Mouse (Mus musculus): Measurements from ENCODE around the gene Zc3h14. TPM values are rescaled to one million over a fixed set of nuclear protein-coding genes. Genes with fewer than 3 reads are reported as not detected.

Zc3h14 gene
- polyA plus RNA-seq (2015; fragmentation: Nextera tagmentation; extraction: Ambion mirVana) = 87.2 and 95.9 TPM in 2 replicates

DNA sequence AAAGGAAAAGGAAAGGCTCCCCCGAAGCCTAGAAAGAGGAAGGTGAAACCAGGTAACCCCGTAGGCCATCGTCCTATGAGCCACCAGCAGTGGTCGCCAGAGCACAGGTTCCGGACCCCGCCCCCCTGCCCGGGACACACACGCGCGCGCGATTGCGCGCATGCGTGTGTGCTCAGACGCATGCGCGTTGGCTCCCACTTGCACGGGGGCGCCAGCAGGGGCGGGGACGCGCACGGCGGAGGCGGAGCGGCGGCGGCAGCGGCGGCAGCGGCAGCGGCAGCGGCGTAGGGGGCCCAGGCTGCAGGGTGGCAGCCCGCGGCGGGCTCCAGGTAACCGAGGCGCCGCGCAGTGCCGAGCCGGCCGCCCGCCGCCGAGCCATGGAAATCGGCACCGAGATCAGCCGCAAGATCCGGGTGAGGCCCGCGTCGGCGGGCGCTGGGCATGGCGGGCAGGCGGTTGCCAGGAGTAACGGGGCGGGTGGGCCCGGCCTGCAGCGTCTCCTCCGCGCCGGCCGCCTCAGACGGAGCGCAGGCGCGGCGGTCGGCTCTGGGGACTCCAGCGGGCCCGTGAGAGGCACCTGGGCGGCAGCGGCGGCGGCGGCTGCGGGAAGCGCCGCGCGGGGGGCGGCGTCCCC lies at the start of gene Zc3h14:
Gene Zc3h14, plus strand, starts transcription at position 219 of the 634 bp plus-strand sequence.
- peak within 1 kb of the TSS; percentile 96 for H3K9ac ChIP-seq (ENCODE audit: low read length)
- under 1% methylated on average over 78 of the region's 87 CpGs for WGBS
- peak; percentile 89 for ATAC-seq (replicated peaks; ENCODE audit: extremely low read depth, insufficient read depth, low FRiP score)
- no peaks in the 10 kb centered on the region for H3K27me3 ChIP-seq (ENCODE audit: control insufficient read depth, insufficient read depth, low read length)
- H3K9me3 ChIP-seq (replicated peaks; ENCODE audit: control insufficient read depth, low read length) = no peaks in the 10 kb centered on the region
- H3K4me1 ChIP-seq (ENCODE audit: control insufficient read depth, insufficient read depth, low read length) = peaks cover 23% of the 10 kb centered on the region
- peak within 1 kb of the TSS; percentile 94 for H3K4me3 ChIP-seq (ENCODE audit: low read length)
- peak within 1 kb of the TSS; percentile 93 for H3K27ac ChIP-seq (ENCODE audit: low read length)
- H3K36me3 ChIP-seq (ENCODE audit: control insufficient read depth, insufficient read depth) = no peaks in the 10 kb centered on the region
- H3K4me2 ChIP-seq (ENCODE audit: low read depth, low read length) = peak within 1 kb of the TSS; percentile 86

DNA sequence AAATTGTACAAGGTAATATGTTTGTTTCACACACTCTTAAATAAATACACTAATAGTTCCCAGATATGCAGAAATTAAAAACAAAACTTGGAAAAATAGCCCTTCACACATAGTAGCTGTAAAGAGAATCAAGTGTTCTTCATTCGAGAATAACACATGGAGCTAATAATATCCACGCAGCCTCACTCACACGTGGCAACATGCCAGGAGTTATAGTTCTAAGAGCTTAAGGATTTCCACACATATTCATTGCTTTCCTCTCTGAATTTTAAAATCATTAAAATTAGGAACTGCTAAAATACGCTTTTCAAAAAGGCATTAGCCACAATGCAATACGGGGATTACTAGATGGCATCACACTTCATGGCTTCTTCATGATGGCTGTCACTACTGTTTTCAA lies 49.6 kb upstream of the Zc3h14 start:
- Histone ChIP-seq H3K4me3 (ENCODE audit: low read length) (no peak overlapping the region), H3K9ac (ENCODE audit: low read length) (no peak overlapping the region), H3K27ac (ENCODE audit: low read length) (no peak overlapping the region), H3K4me1 (ENCODE audit: control insufficient read depth, insufficient read depth, low read length) (peaks cover 6% of the 10 kb centered on the region), H3K27me3 (ENCODE audit: control insufficient read depth, insufficient read depth, low read length) (no peaks in the 10 kb centered on the region), H3K9me3 (replicated peaks; ENCODE audit: control insufficient read depth, low read length) (no peaks in the 10 kb centered on the region), H3K4me2 (ENCODE audit: low read depth, low read length) (no peak overlapping the region), H3K36me3 (ENCODE audit: control insufficient read depth, insufficient read depth) (peaks cover 11% of the 10 kb centered on the region)
- WGBS = 53% methylated on average over 5 of the region's 5 CpGs
- ATAC-seq (replicated peaks; ENCODE audit: extremely low read depth, insufficient read depth, low FRiP score) = no peak

DNA sequence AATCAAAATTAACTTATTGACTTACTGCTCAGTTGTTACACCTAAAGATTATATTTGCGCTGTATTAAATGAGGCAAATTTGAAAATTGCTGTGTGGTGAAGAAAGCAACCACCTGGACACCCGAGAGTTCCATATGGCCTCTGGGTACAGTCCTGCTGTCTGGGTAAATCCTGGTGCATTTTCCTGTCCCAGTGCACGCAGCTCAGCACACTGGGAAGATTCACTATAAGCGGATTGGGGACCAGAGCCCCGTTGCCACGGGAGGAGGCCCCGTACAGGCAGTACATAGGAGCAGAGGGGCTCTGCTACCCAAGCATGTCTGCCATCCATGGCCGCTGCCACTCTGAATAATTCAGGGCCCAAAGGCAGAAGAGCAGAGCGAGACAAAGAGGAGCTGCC lies 45.2 kb upstream of the Zc3h14 start:
- Histone ChIP-seq H3K4me1 (ENCODE audit: control insufficient read depth, insufficient read depth, low read length) (peaks cover 6% of the 10 kb centered on the region), H3K9ac (ENCODE audit: low read length) (no peak overlapping the region), H3K27me3 (ENCODE audit: control insufficient read depth, insufficient read depth, low read length) (no peaks in the 10 kb centered on the region), H3K36me3 (ENCODE audit: control insufficient read depth, insufficient read depth) (peaks cover 16% of the 10 kb centered on the region), H3K9me3 (replicated peaks; ENCODE audit: control insufficient read depth, low read length) (no peaks in the 10 kb centered on the region), H3K4me3 (ENCODE audit: low read length) (no peak overlapping the region), H3K4me2 (ENCODE audit: low read depth, low read length) (no peak overlapping the region), H3K27ac (ENCODE audit: low read length) (no peak overlapping the region)
- no peak for ATAC-seq (replicated peaks; ENCODE audit: extremely low read depth, insufficient read depth, low FRiP score)
- WGBS = 93% methylated on average over 9 of the region's 9 CpGs

DNA sequence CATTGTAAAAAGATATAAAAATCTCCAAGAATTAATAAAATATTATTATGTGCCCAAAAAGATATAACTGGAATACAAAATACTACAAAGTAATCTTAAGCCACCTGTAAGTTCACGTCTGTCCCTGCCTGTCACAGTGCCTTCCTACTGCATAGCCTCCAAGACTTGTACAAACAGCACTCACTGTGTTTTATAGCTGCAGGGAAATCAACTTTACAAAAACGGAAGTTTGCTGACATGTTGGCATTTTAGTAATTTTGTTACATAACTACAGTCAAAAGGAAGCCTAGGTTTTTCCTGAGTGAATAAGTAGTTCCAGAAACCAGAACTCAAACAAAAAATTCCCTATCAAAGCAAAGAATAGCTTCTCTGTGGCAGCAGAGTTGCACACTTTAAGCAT lies 43.2 kb upstream of the Zc3h14 start:
- H3K36me3 ChIP-seq (ENCODE audit: control insufficient read depth, insufficient read depth) = peaks cover 16% of the 10 kb centered on the region
- H3K4me1 ChIP-seq (ENCODE audit: control insufficient read depth, insufficient read depth, low read length) = no peaks in the 10 kb centered on the region
- H3K9ac ChIP-seq (ENCODE audit: low read length) = no peak overlapping the region
- no peaks in the 10 kb centered on the region for H3K27me3 ChIP-seq (ENCODE audit: control insufficient read depth, insufficient read depth, low read length)
- H3K4me2 ChIP-seq (ENCODE audit: low read depth, low read length) = no peak overlapping the region
- no peak for ATAC-seq (replicated peaks; ENCODE audit: extremely low read depth, insufficient read depth, low FRiP score)
- no peaks in the 10 kb centered on the region for H3K9me3 ChIP-seq (replicated peaks; ENCODE audit: control insufficient read depth, low read length)
- WGBS = 75% methylated on average over 2 of the region's 2 CpGs
- H3K4me3 ChIP-seq (ENCODE audit: low read length) = no peak overlapping the region
- no peak overlapping the region for H3K27ac ChIP-seq (ENCODE audit: low read length)

DNA sequence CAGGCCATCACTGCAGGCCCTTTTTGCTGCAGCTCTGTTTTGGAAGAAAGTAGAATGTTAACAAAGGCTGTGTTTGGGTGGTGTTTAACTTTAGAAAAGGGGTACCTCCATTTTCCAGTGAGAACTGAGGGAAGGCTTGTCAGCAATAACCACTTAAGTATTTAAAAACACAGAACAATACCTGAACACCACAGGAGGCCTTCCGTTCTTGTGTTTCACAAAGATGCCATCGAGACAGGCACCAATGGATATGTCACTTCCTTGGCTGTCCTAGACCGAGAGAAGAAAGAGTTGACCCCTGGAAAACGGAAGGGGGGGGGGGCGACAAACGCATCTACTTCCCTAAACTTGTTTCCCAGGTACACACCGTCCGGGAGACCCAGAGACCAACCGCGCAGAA lies 42.8 kb upstream of the Zc3h14 start:
- Histone ChIP-seq H3K9ac (ENCODE audit: low read length) (no peak overlapping the region), H3K27me3 (ENCODE audit: control insufficient read depth, insufficient read depth, low read length) (no peaks in the 10 kb centered on the region), H3K4me2 (ENCODE audit: low read depth, low read length) (no peak overlapping the region), H3K27ac (ENCODE audit: low read length) (no peak overlapping the region), H3K4me3 (ENCODE audit: low read length) (no peak overlapping the region), H3K9me3 (replicated peaks; ENCODE audit: control insufficient read depth, low read length) (no peaks in the 10 kb centered on the region), H3K36me3 (ENCODE audit: control insufficient read depth, insufficient read depth) (peaks cover 14% of the 10 kb centered on the region), H3K4me1 (ENCODE audit: control insufficient read depth, insufficient read depth, low read length) (no peaks in the 10 kb centered on the region)
- WGBS = 91% methylated on average over 10 of the region's 10 CpGs
- ATAC-seq (replicated peaks; ENCODE audit: extremely low read depth, insufficient read depth, low FRiP score) = no peak

DNA sequence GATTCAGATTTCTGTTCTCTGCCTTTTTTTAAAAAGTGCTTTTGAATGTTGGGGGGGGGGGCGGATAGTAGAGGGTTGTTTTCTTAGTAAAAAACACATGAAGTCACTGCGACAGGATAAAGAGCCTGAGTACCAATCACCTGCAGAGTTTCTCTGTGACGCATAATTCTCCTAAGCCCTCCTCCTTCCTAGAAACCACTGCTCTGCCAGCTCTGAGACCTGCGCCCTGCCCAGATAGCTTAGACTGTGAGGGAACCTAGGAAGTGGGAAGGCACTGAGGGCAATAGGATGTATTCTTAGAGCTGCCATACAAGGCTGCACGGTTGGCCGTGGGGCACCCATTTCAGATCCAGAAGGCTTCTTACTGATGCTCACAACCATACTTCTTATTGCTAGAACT lies 33.9 kb upstream of the Zc3h14 start:
- no peak overlapping the region for H3K9ac ChIP-seq (ENCODE audit: low read length)
- ATAC-seq (replicated peaks; ENCODE audit: extremely low read depth, insufficient read depth, low FRiP score) = no peak
- 68% methylated on average over 6 of the region's 6 CpGs for WGBS
- H3K4me2 ChIP-seq (ENCODE audit: low read depth, low read length) = no peak overlapping the region
- peaks cover 29% of the 10 kb centered on the region for H3K4me1 ChIP-seq (ENCODE audit: control insufficient read depth, insufficient read depth, low read length)
- H3K9me3 ChIP-seq (replicated peaks; ENCODE audit: control insufficient read depth, low read length) = no peaks in the 10 kb centered on the region
- peaks cover 7% of the 10 kb centered on the region; the same call in 1 of the 2 replicates for H3K36me3 ChIP-seq (ENCODE audit: control insufficient read depth, insufficient read depth)
- H3K4me3 ChIP-seq (ENCODE audit: low read length) = no peak overlapping the region
- H3K27me3 ChIP-seq (ENCODE audit: control insufficient read depth, insufficient read depth, low read length) = no peaks in the 10 kb centered on the region
- no peak overlapping the region for H3K27ac ChIP-seq (ENCODE audit: low read length)

DNA sequence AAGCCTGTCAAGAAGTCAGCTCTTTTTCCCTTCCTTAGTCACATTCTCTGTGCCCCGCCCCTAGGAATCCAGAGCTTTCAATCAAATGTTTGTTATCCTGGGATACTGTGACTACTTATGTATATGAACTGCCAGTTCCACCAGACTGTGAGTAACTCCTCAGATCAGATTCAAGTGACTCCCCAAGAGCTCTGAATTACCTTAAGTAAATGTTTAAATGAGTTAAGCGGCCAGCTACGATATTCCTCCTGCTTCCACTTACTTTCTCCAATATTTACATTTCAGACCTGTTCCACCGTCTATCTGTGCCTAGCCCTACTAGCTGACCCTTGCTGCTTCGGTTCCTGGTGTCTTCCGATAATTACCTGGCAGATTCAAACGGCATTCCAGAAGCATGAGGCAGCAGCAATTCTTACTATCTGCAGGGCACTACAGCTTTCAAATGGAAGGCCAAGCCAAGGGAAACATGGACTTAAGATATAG lies 33.1 kb upstream of the Zc3h14 start:
- H3K9ac ChIP-seq (ENCODE audit: low read length) = no peak overlapping the region
- ATAC-seq (replicated peaks; ENCODE audit: extremely low read depth, insufficient read depth, low FRiP score) = no peak
- H3K9me3 ChIP-seq (replicated peaks; ENCODE audit: control insufficient read depth, low read length) = no peaks in the 10 kb centered on the region

DNA sequence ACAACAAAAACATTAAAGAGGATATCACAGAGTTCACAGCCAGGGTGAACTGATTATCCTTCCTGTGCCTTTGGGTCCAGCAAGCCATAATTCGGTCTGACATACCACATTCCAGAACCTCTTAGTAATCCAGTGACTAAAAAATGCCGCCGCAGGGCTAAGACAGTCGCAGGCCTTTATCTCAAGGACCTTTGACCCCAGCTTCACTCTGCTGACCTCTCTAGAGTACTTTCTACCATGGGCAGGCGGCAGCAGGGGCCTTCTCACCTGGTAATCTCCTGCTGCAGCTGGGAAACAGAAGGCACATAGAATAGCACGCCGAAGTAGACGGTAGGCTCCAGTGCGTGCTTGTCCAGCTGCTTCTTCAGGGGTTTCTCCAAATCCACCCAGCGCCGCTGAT lies 32.0 kb upstream of the Zc3h14 start:
- H3K9ac ChIP-seq (ENCODE audit: low read length) = no peak overlapping the region
- no peaks in the 10 kb centered on the region for H3K27me3 ChIP-seq (ENCODE audit: control insufficient read depth, insufficient read depth, low read length)
- H3K27ac ChIP-seq (ENCODE audit: low read length) = no peak overlapping the region
- ATAC-seq (replicated peaks; ENCODE audit: extremely low read depth, insufficient read depth, low FRiP score) = 0 out of 2 replicates have a peak, but pooled peaks have one; percentile 5
- no peaks in the 10 kb centered on the region for H3K9me3 ChIP-seq (replicated peaks; ENCODE audit: control insufficient read depth, low read length)
- 18% methylated on average over 11 of the region's 11 CpGs for WGBS
- H3K36me3 ChIP-seq (ENCODE audit: control insufficient read depth, insufficient read depth) = 0 out of 2 replicates have a peak, but pooled peaks cover 3% of the 10 kb centered on the region
- H3K4me1 ChIP-seq (ENCODE audit: control insufficient read depth, insufficient read depth, low read length) = peaks cover 29% of the 10 kb centered on the region
- H3K4me2 ChIP-seq (ENCODE audit: low read depth, low read length) = no peak overlapping the region
- no peak overlapping the region for H3K4me3 ChIP-seq (ENCODE audit: low read length)

More for the DNA sequence above, 33.1 kb upstream of the Zc3h14 start:
- WGBS = 28% methylated on average over 7 of the region's 7 CpGs
- H3K27ac ChIP-seq (ENCODE audit: low read length) = no peak overlapping the region
- no peaks in the 10 kb centered on the region for H3K27me3 ChIP-seq (ENCODE audit: control insufficient read depth, insufficient read depth, low read length)
- H3K4me3 ChIP-seq (ENCODE audit: low read length) = no peak overlapping the region
- H3K4me2 ChIP-seq (ENCODE audit: low read depth, low read length) = no peak overlapping the region
- H3K4me1 ChIP-seq (ENCODE audit: control insufficient read depth, insufficient read depth, low read length) = peaks cover 29% of the 10 kb centered on the region
- H3K36me3 ChIP-seq (ENCODE audit: control insufficient read depth, insufficient read depth) = peaks cover 7% of the 10 kb centered on the region; the same call in 1 of the 2 replicates

DNA sequence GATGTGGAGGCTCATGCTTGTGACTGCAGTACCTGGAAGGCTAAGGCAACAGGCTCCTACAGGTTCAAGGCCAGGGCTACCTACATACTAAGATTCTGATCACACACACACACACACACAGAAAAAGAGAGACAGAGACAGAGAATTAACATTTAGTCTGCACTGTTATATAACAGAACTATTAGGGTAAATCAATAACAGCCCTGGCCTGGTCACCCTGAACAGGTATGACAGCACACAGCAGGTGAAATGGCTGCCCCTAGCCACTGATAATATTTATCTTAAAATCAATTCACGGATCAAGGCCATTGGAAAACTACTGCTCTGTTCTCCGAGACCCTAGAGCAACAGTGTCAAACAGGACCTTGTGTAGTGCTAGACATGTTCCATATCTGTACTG lies 30.6 kb upstream of the Zc3h14 start:
- no peak for ATAC-seq (replicated peaks; ENCODE audit: extremely low read depth, insufficient read depth, low FRiP score)
- no peak overlapping the region for H3K9ac ChIP-seq (ENCODE audit: low read length)
- 79% methylated on average over 2 of the region's 2 CpGs for WGBS
- peaks cover 41% of the 10 kb centered on the region for H3K4me1 ChIP-seq (ENCODE audit: control insufficient read depth, insufficient read depth, low read length)
- no peak overlapping the region for H3K27ac ChIP-seq (ENCODE audit: low read length)
- H3K4me2 ChIP-seq (ENCODE audit: low read depth, low read length) = no peak overlapping the region
- H3K4me3 ChIP-seq (ENCODE audit: low read length) = no peak overlapping the region
- no peaks in the 10 kb centered on the region for H3K36me3 ChIP-seq (ENCODE audit: control insufficient read depth, insufficient read depth)
- H3K9me3 ChIP-seq (replicated peaks; ENCODE audit: control insufficient read depth, low read length) = no peaks in the 10 kb centered on the region
- H3K27me3 ChIP-seq (ENCODE audit: control insufficient read depth, insufficient read depth, low read length) = no peaks in the 10 kb centered on the region

All from heart, embryonic 16.5 days (tissue).